Mouse (Mus musculus): ENCODE data around the gene Sult6b1.

- TF ChIP-seq CTCF (IDR thresholded peaks at IDR 0.05; ENCODE audit: extremely low read depth, insufficient read length, insufficient replicate concordance, low read depth, low read length) (no peak), POLR2A (IDR thresholded peaks at IDR 0.05; ENCODE audit: low read depth, low read length) (no peak)
Measured at GRCm38 (mm10) chr17:78903158-78903557, 3.6 kb downstream of the Sult6b1 start.

All from small intestine, adult 2 months (tissue).